Mouse (Mus musculus): ENCODE measurements at regions not wholly inside any gene's neighbourhood (a gene's known extent, or its start where the extent isn't known, plus 50 kb on each side); places are given as distances from the start of the nearest gene placed in this dataset.

DNA sequence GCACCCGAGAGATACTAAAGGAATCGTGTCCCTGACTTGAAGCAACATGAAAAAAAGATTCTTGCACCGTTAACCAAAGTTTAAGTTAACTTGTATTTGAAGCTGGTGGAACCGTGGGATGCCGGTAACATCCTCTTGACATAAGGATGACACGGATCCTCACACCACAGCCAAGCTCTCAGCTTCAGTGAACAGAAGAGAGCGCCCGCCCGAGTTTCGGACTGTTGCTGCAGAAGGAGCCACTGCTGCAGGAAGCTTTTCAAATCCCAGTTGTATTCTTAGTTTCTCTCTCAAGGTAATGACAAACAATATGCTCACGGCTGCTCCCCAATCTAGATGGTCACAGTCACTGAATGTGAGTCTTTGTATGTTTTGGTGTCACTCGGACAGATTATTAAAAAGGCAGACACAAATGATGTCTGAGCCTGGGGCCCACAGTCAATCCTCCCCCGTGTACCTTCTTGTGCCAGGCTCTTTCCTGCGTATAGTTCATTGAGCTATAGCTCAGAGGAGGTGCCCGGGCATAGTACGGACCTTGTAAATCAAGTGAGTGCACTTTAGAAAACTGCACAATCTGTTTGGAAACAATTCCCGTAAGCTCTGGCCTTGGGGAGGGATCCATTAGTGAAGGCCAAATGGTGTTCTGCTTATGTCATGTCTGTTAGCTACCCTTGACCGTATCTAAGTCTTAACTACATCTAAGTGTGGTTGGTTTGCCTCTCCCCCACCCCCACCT lies 99.3 kb upstream of the Ankrd55 start:
- no peaks in the 10 kb centered on the region for H3K36me3 ChIP-seq (ENCODE audit: insufficient read depth, low read length)
- TF ChIP-seq CTCF (IDR thresholded peaks at IDR 0.05), result no peak
- no peaks in the 10 kb centered on the region for H3K4me1 ChIP-seq (ENCODE audit: insufficient read depth, low read length)
- H3K9ac ChIP-seq (replicated peaks; ENCODE audit: low read length, poor library complexity, severe bottlenecking), result no peak overlapping the region
- ATAC-seq (ENCODE audit: low FRiP score), result no peak
- no peak for DNase-seq (ENCODE audit: low spot score)
- no peaks in the 10 kb centered on the region for H3K9me3 ChIP-seq (ENCODE audit: low read length)
- WGBS, result 92% methylated on average over 18 of the region's 18 CpGs
- no peaks in the 10 kb centered on the region; the same call in 1 of the 2 replicates for H3K27me3 ChIP-seq (ENCODE audit: insufficient read depth, low read length)
- H3K4me3 ChIP-seq (ENCODE audit: low read depth, low read length), result no peak overlapping the region
- no peak overlapping the region for H3K27ac ChIP-seq (ENCODE audit: low read depth, low read length)
- no peak overlapping the region for H3K4me2 ChIP-seq (ENCODE audit: low read depth, low read length, poor library complexity, severe bottlenecking)

DNA sequence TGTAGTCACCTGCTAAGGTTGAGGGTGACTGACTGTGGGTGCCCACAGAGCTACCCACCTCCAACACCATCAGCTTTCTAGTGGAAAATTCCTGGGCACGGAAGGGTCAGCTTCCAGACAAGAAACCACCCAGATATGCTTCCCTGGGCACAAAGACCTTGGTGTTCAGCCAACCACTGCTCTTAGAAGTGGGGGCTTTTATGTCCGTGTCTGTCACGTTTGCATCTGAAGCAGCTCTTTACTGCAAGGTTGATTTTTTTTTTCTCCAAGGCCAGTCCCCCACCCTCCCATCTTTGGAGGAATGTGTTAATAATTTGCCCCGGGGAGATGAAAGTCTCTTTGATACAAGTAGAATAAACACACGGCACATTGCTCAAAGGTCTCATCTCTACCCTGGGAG lies 98.6 kb upstream of the Ankrd55 start:
- H3K4me3 ChIP-seq (ENCODE audit: low read depth, low read length), result no peak overlapping the region
- H3K27me3 ChIP-seq (ENCODE audit: insufficient read depth, low read length), result no peaks in the 10 kb centered on the region; the same call in 1 of the 2 replicates
- H3K4me2 ChIP-seq (ENCODE audit: low read depth, low read length, poor library complexity, severe bottlenecking), result no peak overlapping the region
- 39% methylated on average over 5 of the region's 5 CpGs for WGBS
- H3K4me1 ChIP-seq (ENCODE audit: insufficient read depth, low read length), result no peaks in the 10 kb centered on the region
- no peaks in the 10 kb centered on the region for H3K9me3 ChIP-seq (ENCODE audit: low read length)
- TF ChIP-seq CTCF (IDR thresholded peaks at IDR 0.05), result no peak
- DNase-seq (ENCODE audit: low spot score) (no peak), ATAC-seq (ENCODE audit: low FRiP score) (no peak)
- H3K27ac ChIP-seq (ENCODE audit: low read depth, low read length), result no peak overlapping the region
- H3K9ac ChIP-seq (replicated peaks; ENCODE audit: low read length, poor library complexity, severe bottlenecking), result no peak overlapping the region
- H3K36me3 ChIP-seq (ENCODE audit: insufficient read depth, low read length), result no peaks in the 10 kb centered on the region

DNA sequence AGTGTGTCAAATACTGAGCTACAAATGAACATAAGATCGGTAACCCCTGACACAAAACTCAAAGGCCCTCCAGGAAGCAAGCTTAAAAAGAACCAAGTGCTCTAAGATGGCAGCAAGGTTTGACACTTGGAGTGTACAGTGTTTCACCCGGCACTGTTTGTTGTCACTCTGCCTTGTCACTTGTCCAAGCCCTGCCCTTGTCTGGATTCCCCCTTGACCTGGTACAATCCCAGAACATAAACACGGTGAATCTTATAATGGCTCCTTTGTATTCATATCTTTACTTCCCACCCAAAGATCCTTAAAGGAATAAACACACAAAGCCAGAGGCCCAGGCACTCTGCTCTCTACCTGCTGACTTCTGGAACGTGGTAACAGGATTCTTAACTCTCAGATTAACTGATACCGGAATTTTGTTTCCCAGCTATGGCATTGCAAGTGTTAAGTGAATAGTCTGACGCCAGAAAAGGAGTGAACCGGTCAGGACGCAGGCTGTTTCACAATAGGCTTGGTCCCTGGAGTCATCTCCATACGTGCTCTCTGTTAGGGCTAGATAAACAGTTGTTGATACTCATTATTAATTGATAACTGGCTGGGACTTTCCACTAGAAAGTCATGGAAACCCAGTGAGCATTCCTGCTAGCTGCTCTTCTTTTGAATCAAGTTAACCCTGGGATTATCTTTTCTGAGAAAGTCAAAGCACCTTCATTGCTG lies 95.9 kb upstream of the Ankrd55 start:
- 0 out of 2 replicates have a peak, but pooled peaks cover 2% of the 10 kb centered on the region for H3K4me1 ChIP-seq (ENCODE audit: insufficient read depth, low read length)
- ATAC-seq (ENCODE audit: low FRiP score) (no peak), DNase-seq (ENCODE audit: low spot score) (no peak)
- H3K4me2 ChIP-seq (ENCODE audit: low read depth, low read length, poor library complexity, severe bottlenecking), result no peak overlapping the region
- WGBS, result 43% methylated on average over 9 of the region's 9 CpGs
- no peaks in the 10 kb centered on the region for H3K9me3 ChIP-seq (ENCODE audit: low read length)
- peaks cover 3% of the 10 kb centered on the region; the same call in 1 of the 2 replicates for H3K27me3 ChIP-seq (ENCODE audit: insufficient read depth, low read length)
- no peaks in the 10 kb centered on the region for H3K36me3 ChIP-seq (ENCODE audit: insufficient read depth, low read length)
- TF ChIP-seq CTCF (IDR thresholded peaks at IDR 0.05), result no peak
- no peak overlapping the region for H3K27ac ChIP-seq (ENCODE audit: low read depth, low read length)
- H3K9ac ChIP-seq (replicated peaks; ENCODE audit: low read length, poor library complexity, severe bottlenecking), result no peak overlapping the region
- H3K4me3 ChIP-seq (ENCODE audit: low read depth, low read length), result no peak overlapping the region

DNA sequence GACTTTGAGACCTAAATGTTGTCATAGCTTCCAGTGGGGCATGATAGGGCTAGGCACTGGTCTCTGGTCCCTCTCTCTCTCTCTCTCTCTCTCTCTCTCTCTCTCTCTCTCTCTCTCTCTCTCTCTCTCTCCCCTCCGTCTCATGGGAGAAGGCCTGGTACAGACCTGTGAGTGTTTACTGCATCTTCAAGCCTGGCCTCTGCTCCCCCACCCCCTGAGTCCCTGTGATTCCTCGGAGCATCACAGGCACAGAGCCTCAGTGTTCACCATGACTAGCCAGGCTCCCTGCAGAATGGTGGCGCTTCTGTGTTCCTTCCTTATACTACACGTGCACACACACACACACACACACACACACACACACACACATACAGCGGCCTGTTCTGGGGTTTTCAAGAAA lies 94.6 kb upstream of the Ankrd55 start:
- TF ChIP-seq CTCF (IDR thresholded peaks at IDR 0.05), result no peak
- no peak overlapping the region for H3K4me3 ChIP-seq (ENCODE audit: low read depth, low read length)
- H3K9me3 ChIP-seq (ENCODE audit: low read length), result no peaks in the 10 kb centered on the region
- H3K4me2 ChIP-seq (ENCODE audit: low read depth, low read length, poor library complexity, severe bottlenecking), result no peak overlapping the region
- no peak for DNase-seq (ENCODE audit: low spot score)
- ATAC-seq (ENCODE audit: low FRiP score), result no peak
- no peak overlapping the region for H3K27ac ChIP-seq (ENCODE audit: low read depth, low read length)
- peaks cover 3% of the 10 kb centered on the region; the same call in 1 of the 2 replicates for H3K27me3 ChIP-seq (ENCODE audit: insufficient read depth, low read length)
- 75% methylated on average over 5 of the region's 5 CpGs for WGBS
- H3K9ac ChIP-seq (replicated peaks; ENCODE audit: low read length, poor library complexity, severe bottlenecking), result no peak overlapping the region
- H3K4me1 ChIP-seq (ENCODE audit: insufficient read depth, low read length), result 0 out of 2 replicates have a peak, but pooled peaks cover 2% of the 10 kb centered on the region
- H3K36me3 ChIP-seq (ENCODE audit: insufficient read depth, low read length), result no peaks in the 10 kb centered on the region

DNA sequence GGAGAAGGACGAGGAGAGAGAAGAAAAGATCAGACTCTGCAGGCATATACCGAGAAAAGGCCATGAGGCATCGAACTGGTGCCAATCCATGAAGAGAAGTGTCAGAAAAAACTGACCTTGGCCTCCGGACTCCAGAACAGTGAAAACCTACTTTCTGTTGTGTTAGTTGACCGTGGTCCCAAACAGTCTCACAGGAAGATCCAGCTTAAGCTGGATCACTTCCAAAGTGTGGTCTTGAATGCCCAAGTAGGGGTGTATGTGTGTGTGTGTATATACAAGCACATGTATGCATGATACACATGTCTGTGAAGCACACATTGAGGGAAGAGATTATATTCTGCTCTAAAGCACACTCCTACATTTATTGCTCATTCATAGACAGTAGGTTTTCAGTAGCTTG lies 93.3 kb upstream of the Ankrd55 start:
- no peak for TF ChIP-seq CTCF (IDR thresholded peaks at IDR 0.05)
- H3K4me3 ChIP-seq (ENCODE audit: low read depth, low read length), result no peak overlapping the region
- 76% methylated on average over 5 of the region's 5 CpGs for WGBS

DNA sequence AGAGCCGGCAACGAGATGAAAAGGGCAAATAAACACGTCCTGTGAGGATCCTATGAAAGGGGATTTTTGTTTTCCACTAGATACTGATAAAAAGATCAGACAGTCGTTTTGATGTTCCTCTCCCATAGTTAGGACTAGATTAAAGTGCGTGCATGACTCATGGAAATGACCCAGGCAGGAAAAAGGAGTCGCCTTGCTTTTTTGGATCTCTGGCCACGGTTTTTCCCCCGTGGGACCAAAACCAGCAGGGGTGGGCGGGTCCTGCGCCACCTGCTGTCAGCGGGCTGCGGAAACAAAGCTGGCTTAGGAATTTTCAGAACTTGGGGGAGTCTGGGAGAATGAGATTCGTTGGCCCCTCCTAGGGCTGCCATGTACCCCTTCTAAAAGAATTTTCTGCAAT lies 91.5 kb upstream of the Ankrd55 start:
- Histone ChIP-seq H3K9me3 (ENCODE audit: low read length) (no peaks in the 10 kb centered on the region), H3K4me3 (ENCODE audit: low read depth, low read length) (no peak overlapping the region), H3K27me3 (ENCODE audit: insufficient read depth, low read length) (peaks cover 3% of the 10 kb centered on the region; the same call in 1 of the 2 replicates), H3K9ac (replicated peaks; ENCODE audit: low read length, poor library complexity, severe bottlenecking) (no peak overlapping the region), H3K4me2 (ENCODE audit: low read depth, low read length, poor library complexity, severe bottlenecking) (peak overlapping the region; percentile 32), H3K36me3 (ENCODE audit: insufficient read depth, low read length) (no peaks in the 10 kb centered on the region), H3K27ac (ENCODE audit: low read depth, low read length) (no peak overlapping the region), H3K4me1 (ENCODE audit: insufficient read depth, low read length) (0 out of 2 replicates have a peak, but pooled peaks cover 2% of the 10 kb centered on the region)
- 6% methylated on average over 13 of the region's 13 CpGs for WGBS
- ATAC-seq (ENCODE audit: low FRiP score), result no peak
- TF ChIP-seq CTCF (IDR thresholded peaks at IDR 0.05), result peak; percentile 63
- DNase-seq (ENCODE audit: low spot score), result no peak

More for the DNA sequence above, 93.3 kb upstream of the Ankrd55 start:
- peaks cover 3% of the 10 kb centered on the region; the same call in 1 of the 2 replicates for H3K27me3 ChIP-seq (ENCODE audit: insufficient read depth, low read length)
- ATAC-seq (ENCODE audit: low FRiP score) (no peak), DNase-seq (ENCODE audit: low spot score) (no peak)
- H3K27ac ChIP-seq (ENCODE audit: low read depth, low read length), result no peak overlapping the region
- H3K4me1 ChIP-seq (ENCODE audit: insufficient read depth, low read length), result 0 out of 2 replicates have a peak, but pooled peaks cover 2% of the 10 kb centered on the region
- no peaks in the 10 kb centered on the region for H3K36me3 ChIP-seq (ENCODE audit: insufficient read depth, low read length)
- no peak overlapping the region for H3K9ac ChIP-seq (replicated peaks; ENCODE audit: low read length, poor library complexity, severe bottlenecking)
- no peaks in the 10 kb centered on the region for H3K9me3 ChIP-seq (ENCODE audit: low read length)
- no peak overlapping the region for H3K4me2 ChIP-seq (ENCODE audit: low read depth, low read length, poor library complexity, severe bottlenecking)
